Mouse (Mus musculus): ENCODE measurements around the gene Fbxo9.

The Fbxo9 gene

DNA sequence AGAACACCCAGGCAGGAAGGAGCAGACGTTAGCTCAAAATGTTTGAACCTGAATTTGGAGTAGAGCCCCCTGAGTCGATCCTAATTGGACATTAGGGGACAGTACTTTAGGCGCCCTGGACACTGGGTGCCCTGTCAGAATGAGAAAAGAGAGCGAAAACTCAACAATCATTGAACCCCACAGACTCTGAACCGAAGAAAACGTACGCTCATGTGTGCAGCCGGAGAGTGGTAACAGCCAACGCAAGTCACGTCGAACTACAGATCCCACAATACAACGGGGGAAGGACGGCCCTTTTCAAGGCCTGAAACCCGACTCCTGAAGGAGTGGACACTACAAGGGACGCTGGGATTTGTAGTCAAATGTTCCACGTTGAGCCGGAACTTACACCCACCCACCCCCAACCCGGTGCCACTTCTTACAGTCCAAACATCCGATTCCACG lies at the start of gene Fbxo9, which contains the start of gene Ick:
TSS of gene Fbxo9 (minus strand) at position 270 of the 444 bp plus-strand sequence.
TSS of gene Ick (plus strand) at position 397 of the 444 bp plus-strand sequence.
- peak; percentile 98 for DNase-seq (ENCODE audit: low read depth)

GRCm38 (mm10) chr9:78157221-78157620 lies 48.4 kb upstream of the Fbxo9 start:
- DNase-seq (ENCODE audit: low read depth): no peak

DNA sequence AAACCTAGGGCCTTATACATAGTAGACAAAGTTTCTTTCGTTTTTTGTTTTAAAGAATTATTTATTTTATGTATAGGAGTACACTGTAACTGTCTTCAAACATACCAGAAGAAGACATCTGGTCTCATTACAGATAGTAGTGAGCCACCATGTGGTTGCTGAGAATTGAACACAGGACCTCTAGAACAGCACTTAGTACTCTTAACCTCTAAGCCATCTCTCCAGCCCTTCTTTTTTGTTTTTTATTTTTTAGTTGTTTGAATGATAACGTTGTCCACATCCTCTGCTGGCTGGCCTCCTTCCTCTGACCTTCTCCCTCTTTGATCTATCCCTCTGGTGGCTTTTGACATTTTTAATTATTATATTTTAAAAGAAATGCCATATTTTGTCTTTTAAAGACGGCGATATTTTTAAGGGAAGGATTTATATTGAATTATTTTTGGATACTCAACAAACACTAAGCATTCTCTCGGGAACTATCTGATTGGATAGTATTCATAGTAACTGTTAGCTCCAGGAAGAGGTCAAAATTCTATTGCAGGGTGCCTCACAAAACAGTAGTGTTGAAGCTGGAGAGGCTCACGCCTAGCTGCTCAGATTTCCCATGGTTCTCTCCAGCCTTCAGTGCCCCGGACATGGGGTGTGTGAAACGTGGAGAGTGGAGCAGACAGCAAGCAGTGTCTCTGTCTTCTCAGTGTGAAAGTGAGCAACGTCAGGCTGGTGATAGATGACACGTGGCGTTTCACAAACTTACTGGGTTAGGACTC lies 45.5 kb upstream of the Fbxo9 start:
- DNase-seq (ENCODE audit: low read depth): no peak

- DNase-seq (ENCODE audit: low read depth): peak; percentile 17
These were observed 40.9 kb upstream of the Fbxo9 start for GRCm38 (mm10) chr9:78149770-78150169.

GRCm38 (mm10) chr9:78148149-78148548 lies 39.3 kb upstream of the Fbxo9 start:
- no peak for DNase-seq (ENCODE audit: low read depth)

GRCm38 (mm10) chr9:78146627-78147026 lies 37.8 kb upstream of the Fbxo9 start:
- DNase-seq (ENCODE audit: low read depth): no peak

- no peak for DNase-seq (ENCODE audit: low read depth)
These were observed 37.2 kb upstream of the Fbxo9 start for GRCm38 (mm10) chr9:78146099-78146498.

- DNase-seq (ENCODE audit: low read depth): no peak
These were observed 30.6 kb upstream of the Fbxo9 start for GRCm38 (mm10) chr9:78139463-78139862.

DNA sequence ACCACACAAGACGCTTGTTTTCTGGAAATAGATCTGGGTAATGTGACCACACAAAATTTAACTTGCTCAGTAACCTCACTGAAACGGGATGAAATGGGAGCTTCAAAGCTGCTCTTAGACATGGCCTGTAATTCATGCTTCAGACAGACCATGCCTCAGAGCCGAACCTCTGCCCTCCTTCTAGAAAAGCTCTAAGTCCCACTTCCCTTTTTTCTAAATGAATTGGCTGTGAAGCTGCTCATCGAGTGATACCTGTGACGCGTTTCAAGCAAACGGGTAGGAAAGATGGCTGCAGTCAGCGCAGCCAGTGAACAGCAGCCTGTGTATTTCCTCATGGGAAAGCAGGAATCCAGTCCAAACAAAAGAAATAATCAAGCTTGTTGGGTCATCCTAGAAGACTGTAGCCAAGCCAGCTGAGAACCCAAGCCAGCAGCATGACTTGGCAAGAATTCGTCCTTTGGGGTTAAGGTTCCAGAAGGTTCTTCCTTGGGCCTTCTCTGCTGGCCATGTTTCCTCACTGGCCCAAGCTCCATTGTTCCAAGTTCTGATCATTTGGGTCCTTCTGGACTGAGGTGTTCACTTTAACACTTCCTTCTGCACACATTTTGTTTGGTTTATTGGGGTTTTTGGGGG lies 29.3 kb upstream of the Fbxo9 start:
- DNase-seq (ENCODE audit: low read depth): peak; percentile 6

DNA sequence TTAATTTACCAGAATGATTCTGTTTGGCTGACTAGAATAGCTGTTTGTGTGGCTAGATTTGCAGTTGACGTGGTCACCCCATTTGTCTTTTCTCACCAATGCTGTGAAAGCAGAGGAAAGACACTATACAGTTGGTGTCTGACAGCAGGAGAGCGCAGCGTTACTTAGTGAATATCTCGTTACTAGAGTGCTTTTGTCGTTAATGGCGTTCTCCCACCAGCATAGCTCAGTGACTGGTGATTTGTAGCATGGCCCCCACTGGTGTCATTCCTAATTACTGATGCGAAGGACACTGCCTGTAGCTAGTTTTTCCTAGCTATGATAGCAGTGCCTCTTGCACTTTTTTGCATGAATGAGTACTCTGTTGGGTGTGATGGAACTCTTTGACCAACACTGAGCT lies 26.8 kb upstream of the Fbxo9 start:
- no peak for DNase-seq (ENCODE audit: low read depth)

GRCm38 (mm10) chr9:78126643-78127042 lies 17.8 kb upstream of the Fbxo9 start:
- DNase-seq (ENCODE audit: low read depth): no peak

DNA sequence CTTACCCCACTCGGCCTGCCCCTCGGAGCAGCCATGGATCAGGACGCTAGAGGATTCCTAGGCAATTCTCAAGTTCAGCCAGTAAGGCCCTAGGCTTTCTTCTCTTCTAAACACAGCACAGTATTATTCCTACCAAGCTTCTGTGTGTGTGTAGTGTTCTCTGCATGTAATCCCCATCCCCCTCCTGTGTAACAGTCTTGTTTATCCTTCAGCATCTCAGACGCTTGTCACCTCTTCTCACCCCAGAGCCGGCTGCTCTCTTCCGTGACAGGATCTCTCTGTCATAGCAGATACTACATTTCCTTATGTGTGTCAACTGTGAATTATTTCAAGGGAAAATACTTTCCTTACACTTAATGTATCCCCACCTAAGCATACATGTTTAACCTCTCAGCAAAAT lies 17.1 kb upstream of the Fbxo9 start:
- no peak for DNase-seq (ENCODE audit: low read depth)

GRCm38 (mm10) chr9:78124297-78124696 lies 15.4 kb upstream of the Fbxo9 start:
- DNase-seq (ENCODE audit: low read depth): no peak

DNA sequence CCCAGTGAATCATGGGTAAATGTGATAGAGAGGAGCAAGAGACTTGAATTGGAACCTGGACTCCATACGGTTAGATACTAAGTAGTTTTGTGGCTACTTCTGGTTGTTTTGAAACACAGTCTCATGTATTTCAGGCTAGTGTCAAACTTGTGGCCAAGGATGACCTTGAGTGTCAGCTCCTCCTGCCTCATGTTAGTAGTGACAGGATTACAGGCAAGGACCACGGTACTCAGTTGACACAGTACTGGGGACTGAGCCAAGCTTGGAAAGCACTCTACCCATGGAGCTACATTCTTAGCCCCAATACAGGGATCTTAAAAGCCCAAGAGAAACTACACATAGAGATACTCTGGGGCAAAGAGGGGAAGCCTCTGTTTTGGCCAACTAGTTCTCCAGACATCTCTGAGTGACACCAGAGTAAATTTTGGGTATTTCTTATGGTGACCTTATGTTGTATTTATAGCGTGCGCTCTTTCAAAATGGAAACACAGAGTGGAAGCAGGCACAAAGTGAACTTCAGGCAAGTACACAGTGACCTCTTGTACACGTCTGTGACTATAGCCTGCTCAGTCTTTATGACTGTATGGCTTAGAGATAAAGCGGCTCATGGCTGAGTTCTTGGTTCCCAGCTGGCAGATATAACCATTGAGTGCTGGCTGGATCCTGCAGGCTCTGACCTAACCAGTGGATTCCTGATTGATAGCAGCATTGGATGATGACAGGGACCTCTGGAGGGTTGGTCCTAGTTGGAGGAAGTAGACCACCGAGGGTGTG lies 14.3 kb upstream of the Fbxo9 start:
- peak; percentile 25 for DNase-seq (ENCODE audit: low read depth)

GRCm38 (mm10) chr9:78121985-78122384 lies 13.1 kb upstream of the Fbxo9 start:
- DNase-seq (ENCODE audit: low read depth): no peak

DNA sequence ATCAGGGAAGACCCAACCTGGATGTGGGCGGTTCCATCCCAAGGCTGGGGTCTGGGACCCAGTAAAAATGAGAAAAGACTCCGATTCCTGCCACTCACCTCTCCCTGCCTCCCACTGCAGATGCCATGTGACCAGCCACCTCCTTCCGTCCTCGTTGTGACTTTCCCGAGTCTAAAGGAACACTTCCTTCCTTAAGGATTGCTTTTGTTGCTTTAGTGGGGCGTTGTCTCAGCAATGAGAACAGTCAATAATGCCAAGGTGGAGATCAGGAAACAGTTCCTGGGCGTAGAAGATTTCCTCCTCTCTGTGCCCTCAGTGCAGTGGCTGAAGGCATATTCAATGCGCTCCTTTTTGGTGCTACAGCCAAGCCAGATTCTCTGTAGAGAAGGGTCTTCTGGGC lies 12.5 kb upstream of the Fbxo9 start:
- no peak for DNase-seq (ENCODE audit: low read depth)

DNA sequence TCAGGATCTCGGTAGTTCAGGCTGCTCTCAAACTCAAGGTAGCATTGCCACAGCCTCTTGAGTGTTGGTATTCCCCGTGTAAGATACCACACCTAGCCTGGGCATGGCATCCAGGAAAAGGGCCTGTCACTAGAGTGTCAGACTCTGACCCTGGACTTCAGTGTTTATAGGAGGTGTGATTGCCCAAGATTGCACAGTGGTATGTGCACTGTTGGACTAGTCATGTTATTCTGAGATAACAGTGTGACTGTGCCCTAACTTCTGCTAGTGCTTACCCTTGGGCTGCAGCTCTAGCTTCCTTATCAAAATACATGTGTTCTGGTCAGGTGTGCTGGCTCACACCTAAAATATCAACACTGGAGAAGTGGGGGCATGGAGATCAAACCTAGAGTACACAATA lies 8.8 kb upstream of the Fbxo9 start:
- peak; percentile 12 for DNase-seq (ENCODE audit: low read depth)

GRCm38 (mm10) chr9:78115746-78116145 lies 6.9 kb upstream of the Fbxo9 start:
- DNase-seq (ENCODE audit: low read depth): no peak

DNA sequence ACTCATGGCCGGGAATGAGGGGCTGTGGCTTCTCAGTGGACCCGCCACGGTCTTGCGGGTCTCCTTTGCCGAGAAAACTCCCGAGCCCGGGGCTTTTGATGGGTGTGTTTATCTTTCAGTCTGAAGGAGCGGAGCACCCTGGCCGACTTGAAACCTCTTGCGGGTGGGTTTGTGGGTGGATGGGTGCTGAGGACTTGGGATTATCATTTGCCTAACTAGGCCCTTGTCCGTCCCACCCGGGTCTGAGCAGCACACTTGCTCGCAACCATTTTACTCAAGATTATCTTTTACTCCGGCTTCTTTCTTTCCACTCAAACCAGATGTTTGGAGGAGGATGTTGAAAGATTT lies 4.6 kb upstream of the Fbxo9 start:
- DNase-seq (ENCODE audit: low read depth): peak; percentile 53

- DNase-seq (ENCODE audit: low read depth): peak; percentile 86
These were observed 4.1 kb upstream of the Fbxo9 start for GRCm38 (mm10) chr9:78112770-78113537.

DNA sequence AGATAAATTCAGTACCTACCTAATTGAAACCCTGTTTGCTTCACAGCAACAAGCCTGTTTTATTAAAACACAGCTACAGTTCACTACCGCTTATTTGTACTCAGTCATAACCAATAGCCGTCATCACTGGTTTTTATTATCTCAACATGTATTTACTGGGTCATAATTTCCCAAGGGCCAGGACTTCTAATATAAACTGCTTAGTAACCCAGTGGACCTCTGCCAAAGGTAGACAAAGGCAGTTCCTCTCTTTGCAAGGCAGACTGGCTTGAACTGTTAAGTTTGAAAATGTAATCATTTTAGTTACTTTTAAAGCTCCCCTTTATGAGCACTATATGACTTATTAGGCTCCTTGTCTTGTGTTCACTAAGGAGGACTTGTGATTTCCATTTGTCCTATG lies 2.6 kb upstream of the Fbxo9 start:
- peak; percentile 39 for DNase-seq (ENCODE audit: low read depth)

- peak; percentile 72 for DNase-seq (ENCODE audit: low read depth)
These were observed 791 bp upstream of the Fbxo9 start for GRCm38 (mm10) chr9:78109656-78110055.
